Mouse (Mus musculus): ENCODE results near the gene Col26a1. TPM values are rescaled to one million over a fixed set of nuclear protein-coding genes. Genes with fewer than 3 reads are reported as not detected.
"Not testable (repeated sequence)": the region's sequence is repeated elsewhere in the genome, so short reads cannot be mapped to it uniquely, and the experiment has no call there.

Gene Col26a1
- polyA plus RNA-seq, 1 experiment, result 134 TPM

DNA sequence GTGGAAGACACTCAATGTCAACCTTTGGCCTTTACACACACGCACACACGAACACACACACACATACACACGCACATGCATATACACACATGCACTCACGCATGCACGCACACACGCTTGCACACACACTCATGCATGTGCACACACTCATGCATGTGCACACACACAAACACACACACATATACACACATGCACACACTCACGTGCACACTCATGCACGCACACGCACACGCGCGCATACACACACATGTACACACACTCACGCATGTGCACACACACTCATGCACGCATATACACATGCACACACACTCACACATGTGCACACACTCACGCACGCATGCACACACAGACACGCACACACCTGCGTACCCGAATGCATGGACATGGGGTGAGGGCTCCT is 130.9 kb downstream of the Col26a1 start:
- TF ChIP-seq POLR2A (IDR thresholded peaks at IDR 0.05; ENCODE audit: control insufficient read depth, low read depth, low read length) (peak; percentile 28; the same call in 1 of the 2 replicates), CTCF (IDR thresholded peaks at IDR 0.05; ENCODE audit: control insufficient read depth, insufficient read depth, insufficient replicate concordance, low read depth, low read length) (no peak)
- H3K27me3 ChIP-seq (ENCODE audit: control insufficient read depth, insufficient read depth, low read length), result no peaks in the 10 kb centered on the region
- no peak overlapping the region for H3K4me3 ChIP-seq (ENCODE audit: control insufficient read depth, low read depth, low read length)
- no peak overlapping the region for H3K27ac ChIP-seq (ENCODE audit: control insufficient read depth, insufficient read depth, low read depth, low read length)
- peaks cover 15% of the 10 kb centered on the region for H3K4me1 ChIP-seq (ENCODE audit: control insufficient read depth, insufficient read depth, low read length)
- no peaks in the 10 kb centered on the region for H3K36me3 ChIP-seq (ENCODE audit: control insufficient read depth, insufficient read depth, low read length)

DNA sequence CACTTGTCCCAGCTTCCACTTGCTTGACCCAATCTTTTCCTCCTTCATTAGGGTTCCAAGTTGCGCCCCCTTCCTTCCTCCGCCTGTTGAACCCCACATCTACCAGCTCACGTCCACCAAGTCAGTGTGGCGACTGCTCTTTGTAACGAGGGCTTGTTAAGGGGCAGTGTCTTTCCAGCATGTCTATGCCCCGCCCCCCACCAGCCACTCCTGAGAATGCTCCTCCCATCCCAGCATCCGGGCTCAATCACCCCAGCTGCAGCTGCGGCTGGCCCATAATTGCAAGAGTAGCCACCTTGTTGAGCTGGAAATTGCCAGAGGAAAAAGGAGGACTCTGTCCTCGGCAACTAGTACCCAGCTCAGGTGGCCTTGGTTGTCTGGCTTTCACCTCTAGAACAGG is 136.4 kb downstream of the Col26a1 start:
- no peaks in the 10 kb centered on the region for H3K36me3 ChIP-seq (ENCODE audit: control insufficient read depth, insufficient read depth, low read length)
- H3K4me1 ChIP-seq (ENCODE audit: control insufficient read depth, insufficient read depth, low read length), result no peaks in the 10 kb centered on the region
- TF ChIP-seq POLR2A (IDR thresholded peaks at IDR 0.05; ENCODE audit: control insufficient read depth, low read depth, low read length) (no peak), CTCF (IDR thresholded peaks at IDR 0.05; ENCODE audit: control insufficient read depth, insufficient read depth, insufficient replicate concordance, low read depth, low read length) (no peak)
- H3K27ac ChIP-seq (ENCODE audit: control insufficient read depth, insufficient read depth, low read depth, low read length), result no peak overlapping the region
- no peaks in the 10 kb centered on the region for H3K27me3 ChIP-seq (ENCODE audit: control insufficient read depth, insufficient read depth, low read length)
- H3K4me3 ChIP-seq (ENCODE audit: control insufficient read depth, low read depth, low read length), result no peak overlapping the region

DNA sequence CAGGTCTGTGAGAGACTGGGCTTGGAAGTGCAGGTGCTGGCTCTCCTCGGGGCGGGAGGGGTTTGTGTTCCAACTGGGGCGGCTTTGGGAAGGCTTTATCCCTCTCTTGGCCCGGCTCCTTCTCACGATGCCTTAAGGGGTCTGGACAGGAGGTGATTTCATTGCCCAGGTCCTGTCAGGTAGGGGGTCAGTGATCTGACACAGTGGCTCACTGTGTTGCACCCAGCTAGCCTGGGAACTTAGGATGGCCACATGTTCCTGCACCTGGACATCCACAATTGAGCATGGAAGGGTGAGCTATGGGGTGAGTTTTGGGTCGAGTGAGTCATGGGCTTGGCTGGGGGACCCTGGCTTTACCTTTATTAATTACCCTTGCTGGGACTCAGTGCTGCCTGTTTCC is 144.1 kb downstream of the Col26a1 start:
- TF ChIP-seq POLR2A (IDR thresholded peaks at IDR 0.05; ENCODE audit: control insufficient read depth, low read depth, low read length) (no peak), CTCF (IDR thresholded peaks at IDR 0.05; ENCODE audit: control insufficient read depth, insufficient read depth, insufficient replicate concordance, low read depth, low read length) (no peak)
- no peaks in the 10 kb centered on the region for H3K36me3 ChIP-seq (ENCODE audit: control insufficient read depth, insufficient read depth, low read length)
- H3K27ac ChIP-seq (ENCODE audit: control insufficient read depth, insufficient read depth, low read depth, low read length), result no peak overlapping the region
- no peak overlapping the region for H3K4me3 ChIP-seq (ENCODE audit: control insufficient read depth, low read depth, low read length)
- peaks cover 4% of the 10 kb centered on the region for H3K4me1 ChIP-seq (ENCODE audit: control insufficient read depth, insufficient read depth, low read length)
- no peaks in the 10 kb centered on the region for H3K27me3 ChIP-seq (ENCODE audit: control insufficient read depth, insufficient read depth, low read length)

DNA sequence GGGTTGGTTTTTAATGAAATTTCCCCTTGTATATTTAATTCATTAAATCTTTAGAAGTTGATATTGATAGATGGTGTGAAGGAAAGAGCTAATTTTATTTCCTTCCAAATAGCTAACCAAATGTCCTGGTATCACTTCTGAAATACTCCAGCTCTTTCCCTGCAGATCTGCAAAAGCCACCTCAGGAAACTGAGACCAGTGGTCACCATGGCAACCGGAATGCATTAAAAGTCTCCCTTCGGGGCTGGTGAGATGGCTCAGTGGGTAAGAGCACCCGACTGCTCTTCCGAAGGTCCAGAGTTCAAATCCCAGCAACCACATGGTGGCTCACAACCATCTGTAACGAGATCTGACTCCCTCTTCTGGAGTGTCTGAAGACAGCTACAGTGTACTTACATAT is 156.7 kb downstream of the Col26a1 start:
- not testable (repeated sequence) for H3K27ac ChIP-seq (ENCODE audit: control insufficient read depth, insufficient read depth, low read depth, low read length); H3K4me1 ChIP-seq (ENCODE audit: control insufficient read depth, insufficient read depth, low read length); H3K4me3 ChIP-seq (ENCODE audit: control insufficient read depth, low read depth, low read length); H3K36me3 ChIP-seq (ENCODE audit: control insufficient read depth, insufficient read depth, low read length); H3K27me3 ChIP-seq (ENCODE audit: control insufficient read depth, insufficient read depth, low read length)

DNA sequence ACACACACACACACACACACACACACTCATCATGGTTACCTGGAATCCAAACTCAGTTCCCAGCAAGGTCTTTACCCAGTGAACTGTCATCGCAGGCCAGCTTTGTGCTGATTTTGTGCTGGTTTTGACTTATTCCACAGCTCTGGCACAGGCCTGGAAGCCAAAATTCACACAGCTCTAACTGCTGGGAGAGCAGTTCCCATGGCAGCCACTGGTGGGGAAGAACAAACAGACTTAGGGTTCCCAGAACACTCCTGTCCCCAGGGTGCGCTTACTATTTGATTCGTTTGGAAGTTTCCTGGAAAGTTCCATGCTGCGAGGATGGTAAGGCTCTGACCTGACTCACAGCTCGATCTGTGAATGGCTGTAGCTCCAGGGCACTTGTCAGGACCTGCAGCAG is 161.4 kb downstream of the Col26a1 start:
- Histone ChIP-seq H3K27ac (ENCODE audit: control insufficient read depth, insufficient read depth, low read depth, low read length) (no peak overlapping the region), H3K4me3 (ENCODE audit: control insufficient read depth, low read depth, low read length) (no peak overlapping the region), H3K36me3 (ENCODE audit: control insufficient read depth, insufficient read depth, low read length) (no peaks in the 10 kb centered on the region), H3K27me3 (ENCODE audit: control insufficient read depth, insufficient read depth, low read length) (no peaks in the 10 kb centered on the region), H3K4me1 (ENCODE audit: control insufficient read depth, insufficient read depth, low read length) (peaks cover 4% of the 10 kb centered on the region; the same call in 1 of the 2 replicates)
- no peak for TF ChIP-seq CTCF (IDR thresholded peaks at IDR 0.05; ENCODE audit: control insufficient read depth, insufficient read depth, insufficient replicate concordance, low read depth, low read length)
- TF ChIP-seq POLR2A (IDR thresholded peaks at IDR 0.05; ENCODE audit: control insufficient read depth, low read depth, low read length), result no peak

DNA sequence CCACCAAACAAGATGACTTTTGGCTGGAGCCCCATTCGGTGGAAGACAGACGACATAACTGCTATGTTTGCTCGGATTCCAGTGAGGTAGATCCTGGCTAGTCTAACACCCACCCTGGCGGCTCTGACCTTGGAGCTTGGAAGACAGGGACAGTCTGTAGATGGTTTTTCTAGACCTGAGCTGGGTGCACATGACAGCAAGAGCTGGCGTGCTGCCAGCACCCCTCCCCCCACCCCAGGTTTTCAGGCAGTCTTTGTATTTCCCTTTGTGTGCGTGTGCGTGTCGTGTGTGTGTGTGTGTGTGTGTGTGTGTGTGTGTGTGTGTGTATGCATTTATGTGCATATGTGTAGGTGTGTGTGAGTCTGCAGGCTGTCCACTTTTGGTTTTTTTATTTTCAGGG is 164.4 kb downstream of the Col26a1 start:
- Histone ChIP-seq H3K4me1 (ENCODE audit: control insufficient read depth, insufficient read depth, low read length) (peaks cover 9% of the 10 kb centered on the region), H3K4me3 (ENCODE audit: control insufficient read depth, low read depth, low read length) (no peak overlapping the region), H3K27me3 (ENCODE audit: control insufficient read depth, insufficient read depth, low read length) (no peaks in the 10 kb centered on the region), H3K27ac (ENCODE audit: control insufficient read depth, insufficient read depth, low read depth, low read length) (no peak overlapping the region), H3K36me3 (ENCODE audit: control insufficient read depth, insufficient read depth, low read length) (no peaks in the 10 kb centered on the region)
- TF ChIP-seq POLR2A (IDR thresholded peaks at IDR 0.05; ENCODE audit: control insufficient read depth, low read depth, low read length) (no peak), CTCF (IDR thresholded peaks at IDR 0.05; ENCODE audit: control insufficient read depth, insufficient read depth, insufficient replicate concordance, low read depth, low read length) (no peak)

DNA sequence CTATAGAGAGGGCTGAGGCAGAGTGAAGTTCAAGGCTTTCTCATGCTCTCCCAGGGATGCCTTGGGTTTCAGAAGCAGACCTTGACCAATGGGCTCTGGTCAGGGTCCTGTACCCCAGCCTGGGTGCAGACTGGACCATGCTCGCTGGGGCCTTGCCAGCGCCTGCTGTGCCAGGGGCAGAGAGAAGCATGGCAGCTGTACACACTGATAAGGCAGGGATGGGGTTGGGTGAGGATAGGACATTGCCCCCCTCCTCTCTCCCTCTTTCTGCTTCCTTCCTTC is 165.5 kb downstream of the Col26a1 start:
- TF ChIP-seq POLR2A (IDR thresholded peaks at IDR 0.05; ENCODE audit: control insufficient read depth, low read depth, low read length), result no peak
- TF ChIP-seq CTCF (IDR thresholded peaks at IDR 0.05; ENCODE audit: control insufficient read depth, insufficient read depth, insufficient replicate concordance, low read depth, low read length), result no peak
- no peak overlapping the region for H3K4me3 ChIP-seq (ENCODE audit: control insufficient read depth, low read depth, low read length)
- no peaks in the 10 kb centered on the region for H3K27me3 ChIP-seq (ENCODE audit: control insufficient read depth, insufficient read depth, low read length)
- H3K36me3 ChIP-seq (ENCODE audit: control insufficient read depth, insufficient read depth, low read length), result no peaks in the 10 kb centered on the region
- H3K27ac ChIP-seq (ENCODE audit: control insufficient read depth, insufficient read depth, low read depth, low read length), result no peak overlapping the region
- H3K4me1 ChIP-seq (ENCODE audit: control insufficient read depth, insufficient read depth, low read length), result peaks cover 9% of the 10 kb centered on the region
